Mouse (Mus musculus) adrenal gland, postnatal 25 days (tissue): Measurements from ENCODE around the gene Nfe2l3. TPM values are rescaled to one million over a fixed set of nuclear protein-coding genes. Genes with fewer than 3 reads are reported as not detected.

Source experiments
- DNase-seq: peaks from one replicate; pipeline ENCODE4 v3.0.0; 2021; ENCODE audit warnings: mixed read lengths
- total RNA-seq: library from RNA; stranded (reverse); gene quantifications from 2 replicates; pipeline ENCODE4 v1.2.3, GENCODE M21; 2021

Nfe2l3 gene
- total RNA-seq, 1 experiment from 2014 or later: not detected

GRCm38 (mm10) chr6:51485646-51486045 lies 53.2 kb downstream of the Nfe2l3 start:
- DNase-seq: no peak

DNA sequence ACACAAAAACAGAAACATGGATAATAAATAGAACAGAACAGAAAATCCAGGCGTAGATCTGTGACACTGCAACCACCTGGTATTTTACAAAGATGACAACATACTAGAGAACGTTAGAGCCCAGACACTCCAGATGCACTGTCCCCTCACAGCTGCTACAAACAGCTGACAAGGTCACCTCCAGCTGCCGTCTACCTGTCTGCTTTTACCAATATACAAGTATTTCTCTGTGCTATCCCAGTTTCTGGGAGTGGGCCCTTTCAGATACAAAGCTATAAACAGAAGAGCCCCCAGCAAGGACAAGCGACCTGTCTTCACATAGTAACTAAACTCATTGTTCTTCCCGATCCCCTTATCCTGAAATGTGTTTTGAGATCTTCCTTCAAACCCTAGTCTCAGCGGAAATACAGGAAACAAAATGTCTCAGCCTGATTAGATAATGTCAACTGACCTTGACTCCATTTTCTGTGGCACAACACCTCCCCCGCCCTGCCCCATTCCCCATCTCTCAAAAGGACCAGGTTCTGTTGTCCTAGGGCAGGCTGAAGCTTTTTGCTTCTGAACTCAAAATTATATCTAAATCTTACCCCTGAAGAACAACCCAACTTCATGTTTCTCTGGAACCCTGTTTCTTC lies 53.7 kb downstream of the Nfe2l3 start:
- DNase-seq: no peak

GRCm38 (mm10) chr6:51486731-51487130 lies 54.3 kb downstream of the Nfe2l3 start:
- DNase-seq: no peak

- DNase-seq: peak; percentile 19
Observed at GRCm38 (mm10) chr6:51489787-51490186, 57.3 kb downstream of the Nfe2l3 start.

GRCm38 (mm10) chr6:51497321-51498111 lies 65.0 kb downstream of the Nfe2l3 start:
- DNase-seq: no peak

GRCm38 (mm10) chr6:51505671-51506070 lies 73.2 kb downstream of the Nfe2l3 start:
- no peak for DNase-seq

- no peak for DNase-seq
Observed at GRCm38 (mm10) chr6:51507556-51507955, 75.1 kb downstream of the Nfe2l3 start.

Other genes starting within 250 kb of the Nfe2l3 start
- gene Hnrnpa2b1, start 37.2 kb downstream of the Nfe2l3 start, total RNA-seq: 735 and 846 TPM in 2 replicates
- gene Cbx3, start 37.7 kb downstream of the Nfe2l3 start, total RNA-seq: 107 and 114 TPM in 2 replicates
- gene Snx10, start 91.2 kb downstream of the Nfe2l3 start, total RNA-seq: 23.7 and 26.6 TPM in 2 replicates